ENCODE assay signal across 28 mouse cellular contexts in the genomic region with DNA sequence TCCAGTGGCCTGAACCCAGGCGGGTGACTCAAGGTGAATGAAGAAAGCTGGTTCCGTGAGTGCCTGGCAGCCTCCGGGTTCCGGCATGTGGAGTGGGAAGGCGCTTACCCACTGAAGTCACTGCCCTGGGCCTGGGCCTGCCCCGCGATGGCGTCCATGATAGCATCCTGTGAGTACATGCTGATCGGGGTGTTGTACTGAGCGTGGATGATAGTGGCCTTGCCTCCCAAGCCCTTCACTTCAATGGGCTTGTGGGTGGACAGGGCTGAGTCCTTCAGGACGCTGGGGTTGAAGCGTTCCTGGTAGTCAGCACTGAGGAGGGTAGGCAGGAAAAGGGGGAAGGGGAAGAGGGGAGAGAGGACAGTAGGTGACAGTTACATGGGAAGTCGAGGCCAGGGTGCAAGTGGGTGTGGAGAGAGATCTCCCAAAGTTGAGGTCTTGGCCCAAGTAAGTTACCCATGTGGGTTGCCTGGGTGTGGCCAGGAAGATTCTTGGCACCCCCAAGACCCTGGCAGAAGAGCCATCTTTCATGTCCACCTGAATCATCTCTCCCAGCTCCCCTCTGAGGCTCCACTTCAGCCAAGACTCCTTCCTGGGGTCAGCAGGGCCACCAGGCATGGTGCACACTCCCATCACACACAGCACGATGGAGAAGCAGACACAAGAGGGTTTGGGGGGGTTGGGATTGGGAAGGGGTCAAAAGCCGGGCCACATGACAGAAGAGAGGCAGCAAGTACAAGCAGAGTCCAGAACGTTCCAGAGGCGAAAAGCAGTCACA. TPM values are rescaled to one million over a fixed set of nuclear protein-coding genes. Genes with fewer than 3 reads are reported as not detected.
DNase-seq lines count a peak whose midpoint lies in the region; ATAC-seq lines count a peak whose summit lies in the region.
"Had no signal": no experiment of that assay in that cellular context is flagged by ENCODE, and none has a peak within 500 bp of the region (broad histone marks: within the 10 kb centered on the region; RNA-seq: fewer than 3 reads in every experiment).

No protein-coding gene starts in this region.

- DNase-seq in heart, adult 11 months, result peak; percentile 95
- DNase-seq in heart, postnatal 10 days, result no peak
- no peak for DNase-seq in heart, adult 18-20 months
- DNase-seq in heart, postnatal 4 days, result peak; percentile 44
- DNase-seq in left cerebral cortex, postnatal 4 days, result no peak
- DNase-seq: adrenal gland, postnatal 10 days; cerebellum, adult 11 months; cerebellum, adult 8-10 months; cerebellum, postnatal 14 days; embryo, embryonic 11 days; gastrocnemius, postnatal 14 days; kidney, adult 2 months had no signal

- H3K9ac ChIP-seq in heart, embryonic 12.5 days, result no peak overlapping the region
- no peak overlapping the region; the same call in 1 of the 2 replicates for H3K9ac ChIP-seq in heart, embryonic 15.5 days
- H3K9ac ChIP-seq: embryonic facial prominence, embryonic 15.5 days; hindbrain, embryonic 15.5 days had no signal

- peaks cover 24% of the 10 kb centered on the region for H3K36me3 ChIP-seq in heart, embryonic 12.5 days
- peaks cover 22% of the 10 kb centered on the region for H3K36me3 ChIP-seq in heart, embryonic 15.5 days
- H3K36me3 ChIP-seq: embryonic facial prominence, embryonic 15.5 days; forebrain, embryonic 10.5 days; hindbrain, embryonic 15.5 days had no signal

- no peak overlapping the region for H3K4me2 ChIP-seq in heart, embryonic 12.5 days
- H3K4me2 ChIP-seq in heart, embryonic 15.5 days, result no peak overlapping the region
- H3K4me2 ChIP-seq: embryonic facial prominence, embryonic 15.5 days; hindbrain, embryonic 15.5 days had no signal

- WGBS in heart, embryonic 12.5 days, result 75% methylated on average over 17 of the region's 17 CpGs
- WGBS in heart, embryonic 15.5 days, result 72% methylated on average over 17 of the region's 17 CpGs

- intact Hi-C loops in heart, postnatal 10 days (cut with DNase I), result loop anchor here (2.0 kb wide), 2 partner anchors 113 to 201 kb away; no protein-coding TSS in a partner anchor
- intact Hi-C loops in left cerebral cortex, postnatal 4 days (cut with DNase I), result loop anchor here (10.0 kb wide), 1 partner anchor 487 kb away; a partner anchor contains a TSS

- no peaks in the 10 kb centered on the region for H3K27me3 ChIP-seq in heart, embryonic 12.5 days (replicated peaks)
- H3K27me3 ChIP-seq in heart, embryonic 15.5 days, result no peaks in the 10 kb centered on the region
- H3K27me3 ChIP-seq: hindbrain, embryonic 15.5 days had no signal

- H3K4me3 ChIP-seq in heart, embryonic 12.5 days, result no peak overlapping the region
- no peak overlapping the region for H3K4me3 ChIP-seq in heart, embryonic 15.5 days
- H3K4me3 ChIP-seq: embryonic facial prominence, embryonic 15.5 days; erythroblast, embryonic 14.5 days; forebrain, embryonic 10.5 days; hindbrain, embryonic 15.5 days had no signal

- no peaks in the 10 kb centered on the region for H3K9me3 ChIP-seq in heart, embryonic 12.5 days (replicated peaks)
- no peaks in the 10 kb centered on the region for H3K9me3 ChIP-seq in heart, embryonic 15.5 days (replicated peaks)
- H3K9me3 ChIP-seq: embryonic facial prominence, embryonic 15.5 days; forebrain, embryonic 10.5 days; hindbrain, embryonic 15.5 days had no signal

- H3K4me1 ChIP-seq in heart, embryonic 12.5 days (replicated peaks), result peaks cover 81% of the 10 kb centered on the region
- H3K4me1 ChIP-seq in heart, embryonic 15.5 days (replicated peaks), result peaks cover 91% of the 10 kb centered on the region
- H3K4me1 ChIP-seq: hindbrain, embryonic 15.5 days had no signal

- no peak for ATAC-seq in heart, embryonic 12.5 days (ENCODE audit: insufficient number of reproducible peaks, low FRiP score)
- ATAC-seq in heart, embryonic 15.5 days (replicated peaks; ENCODE audit: insufficient number of reproducible peaks, insufficient read depth, low FRiP score, low read depth), result no peak
- ATAC-seq: forebrain, embryonic 14.5 days; intestine, embryonic 16.5 days had no signal

- peak overlapping the region; percentile 93 for H3K27ac ChIP-seq in heart, embryonic 12.5 days (ENCODE audit: poor library complexity, severe bottlenecking)
- peak overlapping the region; percentile 93 for H3K27ac ChIP-seq in heart, embryonic 15.5 days
- H3K27ac ChIP-seq: embryonic facial prominence, embryonic 15.5 days; forebrain, embryonic 10.5 days; hindbrain, embryonic 15.5 days had no signal

RNA-seq across cellular contexts. Expression of a gene that starts 16.7 kb away (rescaled TPM):
- 100 to 1,000 TPM; 879 to 920 TPM for total RNA-seq in heart, postnatal 10 days (2021)
- 226 and 239 TPM in 2 replicates for polyA plus RNA-seq in heart, embryonic 12.5 days (2016; fragmentation: Nextera tagmentation; extraction: Ambion mirVana)
- total RNA-seq in heart, adult 18-20 months (2021), result 1,000 to 10,000 TPM; 1,008 to 1,034 TPM
- polyA plus RNA-seq in heart, embryonic 15.5 days (2015; fragmentation: Nextera tagmentation; extraction: Ambion mirVana), result 300 and 308 TPM in 2 replicates
- total RNA-seq in heart, postnatal 4 days (2021), result 100 to 1,000 TPM; 709 to 766 TPM
- 1 to 10 TPM; 1.5 to 1.7 TPM for total RNA-seq in left cerebral cortex, postnatal 4 days (2021)
- total RNA-seq: common myeloid progenitor, adult 5-6 weeks; MEL had no signal
- polyA plus RNA-seq: erythroblast, embryonic 14.5 days had no signal

RNA-seq across cellular contexts. Expression of a gene that starts 28.1 kb away (rescaled TPM):
- 1 to 10 TPM; 2.0 to 2.3 TPM for total RNA-seq in heart, postnatal 10 days (2021)
- 4.3 and 4.9 TPM in 2 replicates for polyA plus RNA-seq in heart, embryonic 12.5 days (2016; fragmentation: Nextera tagmentation; extraction: Ambion mirVana)
- 1 to 10 TPM; 1.9 to 2.5 TPM for total RNA-seq in heart, adult 18-20 months (2021)
- polyA plus RNA-seq in heart, embryonic 15.5 days (2015; fragmentation: Nextera tagmentation; extraction: Ambion mirVana), result 5.0 and 5.6 TPM in 2 replicates
- total RNA-seq in heart, postnatal 4 days (2021), result 1 to 10 TPM; 2.9 to 4.8 TPM
- not detected for total RNA-seq in left cerebral cortex, postnatal 4 days (2021)
- total RNA-seq: adrenal gland, postnatal 10 days; adrenal gland, postnatal 4 days; common myeloid progenitor, adult 5-6 weeks; gastrocnemius, postnatal 14 days; MEL had no signal
- polyA plus RNA-seq: brain, embryonic 14.5 days; C2C12; embryonic facial prominence, embryonic 11.5 days; erythroblast, embryonic 14.5 days; forebrain, embryonic 14.5 days; gonadal fat pad, adult 2 months; hindbrain, embryonic 11.5 days; hindbrain, embryonic 15.5 days; kidney, adult 2 months had no signal

RNA-seq across cellular contexts. Expression of a gene that starts 49.2 kb away (rescaled TPM):
- total RNA-seq in heart, postnatal 10 days (2021), result not detected
- polyA plus RNA-seq in heart, embryonic 12.5 days (2016; fragmentation: Nextera tagmentation; extraction: Ambion mirVana), result not detected in 2 replicates
- total RNA-seq in heart, adult 18-20 months (2021), result not detected
- polyA plus RNA-seq in heart, embryonic 15.5 days (2015; fragmentation: Nextera tagmentation; extraction: Ambion mirVana), result not detected in 2 replicates
- not detected for total RNA-seq in heart, postnatal 4 days (2021)
- not detected for total RNA-seq in left cerebral cortex, postnatal 4 days (2021)
- total RNA-seq: adrenal gland, postnatal 10 days; adrenal gland, postnatal 4 days; common myeloid progenitor, adult 5-6 weeks; gastrocnemius, postnatal 14 days; MEL had no signal
- polyA plus RNA-seq: brain, embryonic 14.5 days; C2C12; embryonic facial prominence, embryonic 11.5 days; embryonic facial prominence, embryonic 15.5 days; forebrain, embryonic 10.5 days; forebrain, embryonic 14.5 days; hindbrain, embryonic 11.5 days; hindbrain, embryonic 15.5 days; intestine, embryonic 16.5 days; kidney, adult 2 months had no signal

Comparison
In these comparisons a context has a peak if more than half of its experiments do, and no peak if none do; other contexts are left out.
1. DNase-seq: peak in heart, adult 11 months (single experiment) and heart, postnatal 4 days (single experiment); none in heart, postnatal 10 days (0 of 2), heart, adult 18-20 months (0 of 2) and left cerebral cortex, postnatal 4 days (single experiment).
2. RNA of a gene that starts 16.7 kb away (total RNA-seq): 1,008 to 1,034 TPM in heart, adult 18-20 months, 879 to 920 TPM in heart, postnatal 10 days and 709 to 766 TPM in heart, postnatal 4 days; 1.5 to 1.7 TPM in left cerebral cortex, postnatal 4 days; every median in the first group is over 100 times any median in the second.